Mouse (Mus musculus) lung, postnatal 4 days (tissue): ENCODE data around the gene Klrb1c.
"Not testable (repeated sequence)": the region's sequence is repeated elsewhere in the genome, so short reads cannot be mapped to it uniquely, and the experiment has no call there.

Experiments
- DNase-seq, 2 experiments: peaks; one replicate each; pipeline ENCODE4 v3.0.0; 2021

The Klrb1c gene

DNA sequence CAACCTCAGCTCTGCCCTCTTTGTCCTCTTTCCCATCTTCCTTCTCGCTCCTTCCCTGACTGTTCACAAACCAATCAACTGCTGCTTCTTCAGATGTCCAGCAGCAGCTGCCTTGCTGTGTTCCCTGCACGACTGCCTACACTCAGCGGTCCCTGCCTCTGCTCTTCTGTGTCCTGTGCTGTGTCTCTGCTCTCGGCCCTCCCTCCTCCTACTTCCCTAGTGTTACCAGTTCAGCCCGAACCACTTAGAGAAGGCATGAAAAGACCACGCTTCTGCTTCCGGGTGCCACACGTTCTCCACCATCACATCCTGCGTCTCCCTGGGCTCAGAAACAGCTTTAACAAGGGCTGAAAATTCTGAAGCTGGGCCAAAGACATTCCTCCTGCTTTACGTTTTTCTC, 34.8 kb downstream of the Klrb1c start:
- not testable (repeated sequence) for DNase-seq

DNA sequence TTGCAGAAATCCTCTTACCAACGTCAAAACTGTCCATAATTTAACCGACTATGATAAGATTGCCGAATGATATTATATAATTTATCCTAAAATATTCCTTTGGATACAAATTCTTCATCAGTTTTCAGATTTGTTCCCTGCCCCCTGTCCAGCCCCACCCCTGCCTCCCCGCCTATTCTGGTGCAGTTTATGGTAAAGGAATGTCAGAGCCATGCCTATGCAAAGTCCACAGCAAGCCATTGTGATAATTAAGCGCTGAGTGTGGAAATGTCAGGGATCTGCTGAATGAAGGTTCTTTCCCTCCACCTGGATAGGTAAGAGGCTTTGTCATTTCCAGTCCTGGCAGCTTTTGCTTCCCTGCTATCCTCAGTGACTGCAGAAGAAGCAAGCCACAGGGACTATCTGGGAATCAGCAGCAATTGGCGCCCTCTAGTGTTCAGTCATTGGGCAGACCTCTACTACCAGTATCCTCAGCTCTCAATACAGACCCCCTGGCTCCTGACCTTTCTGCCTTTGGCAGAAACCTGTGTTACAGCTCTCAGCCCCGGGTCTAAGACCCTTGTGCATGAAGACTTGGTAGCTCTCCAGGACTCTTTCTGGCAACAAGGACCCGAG, 35.3 kb downstream of the Klrb1c start:
- DNase-seq, result peak; percentile 77 to 83

DNA sequence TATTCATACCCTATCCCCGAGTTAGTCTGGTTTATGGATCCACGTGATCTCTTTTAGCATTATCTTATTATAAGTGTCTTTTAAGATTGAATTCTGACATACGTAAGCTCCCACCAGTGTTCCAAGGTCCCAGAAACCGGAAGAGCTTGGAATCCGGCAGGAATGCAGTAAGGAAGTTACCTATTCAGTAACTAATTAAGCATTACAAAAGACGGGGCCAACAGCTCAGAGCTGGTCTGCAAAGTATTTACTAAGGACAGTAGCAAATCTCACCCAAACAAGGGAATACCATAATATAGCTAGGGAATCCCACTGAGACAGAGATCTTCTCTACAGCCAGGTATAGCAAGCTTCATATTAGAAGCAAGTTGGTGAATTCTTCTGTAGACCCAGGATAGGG, 42.0 kb downstream of the Klrb1c start:
- not testable (repeated sequence) for DNase-seq

DNA sequence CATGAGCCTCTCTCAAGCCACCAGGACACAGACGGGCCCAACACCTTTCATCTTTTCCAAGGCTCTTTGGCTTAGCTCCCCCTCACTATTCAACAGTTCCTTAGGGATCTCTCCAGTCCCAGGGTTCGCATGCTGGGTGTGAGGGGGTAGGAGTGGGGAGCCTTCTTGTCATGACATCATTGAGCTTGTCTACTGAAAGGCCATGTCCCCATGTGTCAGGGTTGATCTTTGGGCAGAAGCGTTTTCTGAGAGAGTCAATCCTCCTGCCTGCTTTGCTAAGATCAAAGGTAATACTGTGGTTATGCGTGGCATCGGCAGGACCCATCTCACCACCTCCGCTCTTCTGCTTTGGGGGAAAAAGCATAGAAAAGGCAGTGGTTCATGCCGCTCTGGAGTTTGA, 51.6 kb downstream of the Klrb1c start:
- no peak for DNase-seq

DNA sequence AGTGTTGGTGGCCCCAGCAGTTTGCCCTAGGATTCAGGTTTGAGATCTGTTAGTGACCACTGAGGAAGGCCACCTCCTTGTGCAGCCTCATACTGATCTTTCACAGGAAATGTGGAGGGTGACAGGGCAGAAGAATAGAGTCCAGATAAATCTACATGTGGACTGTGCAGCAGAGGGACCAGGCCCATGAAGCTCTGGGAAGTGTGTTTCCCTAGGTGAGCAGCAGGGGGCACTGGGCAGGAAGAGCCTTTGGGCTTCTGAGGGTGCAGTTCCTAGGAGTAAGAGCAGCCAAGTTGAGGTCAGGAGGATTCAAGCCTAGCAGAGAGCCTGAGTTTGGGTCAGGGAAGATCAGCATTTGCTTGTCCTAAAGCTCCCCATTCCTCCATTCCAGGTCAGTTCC, 52.9 kb downstream of the Klrb1c start:
- DNase-seq, result peak in 1 of 2 experiments; percentile 38

DNA sequence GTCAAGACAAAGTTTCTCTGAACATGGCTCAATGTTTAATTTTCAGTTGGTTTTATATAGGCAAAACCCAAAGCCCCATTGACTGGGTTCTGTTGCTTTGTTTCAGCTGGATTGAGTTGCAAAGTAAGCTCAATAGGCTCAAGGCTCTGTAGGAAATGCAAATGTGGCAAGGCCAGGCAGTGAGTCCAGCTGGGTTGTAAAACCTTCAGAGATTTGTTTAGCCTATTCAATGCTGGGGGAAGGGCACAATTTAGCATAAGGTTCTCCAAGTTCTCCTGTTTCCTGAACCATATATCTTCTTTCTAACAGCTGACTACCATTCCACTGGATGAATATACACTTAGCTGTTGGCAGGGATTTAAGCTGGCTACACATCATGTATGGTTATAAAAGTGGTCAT, 54.1 kb downstream of the Klrb1c start:
- DNase-seq, result no peak

DNA sequence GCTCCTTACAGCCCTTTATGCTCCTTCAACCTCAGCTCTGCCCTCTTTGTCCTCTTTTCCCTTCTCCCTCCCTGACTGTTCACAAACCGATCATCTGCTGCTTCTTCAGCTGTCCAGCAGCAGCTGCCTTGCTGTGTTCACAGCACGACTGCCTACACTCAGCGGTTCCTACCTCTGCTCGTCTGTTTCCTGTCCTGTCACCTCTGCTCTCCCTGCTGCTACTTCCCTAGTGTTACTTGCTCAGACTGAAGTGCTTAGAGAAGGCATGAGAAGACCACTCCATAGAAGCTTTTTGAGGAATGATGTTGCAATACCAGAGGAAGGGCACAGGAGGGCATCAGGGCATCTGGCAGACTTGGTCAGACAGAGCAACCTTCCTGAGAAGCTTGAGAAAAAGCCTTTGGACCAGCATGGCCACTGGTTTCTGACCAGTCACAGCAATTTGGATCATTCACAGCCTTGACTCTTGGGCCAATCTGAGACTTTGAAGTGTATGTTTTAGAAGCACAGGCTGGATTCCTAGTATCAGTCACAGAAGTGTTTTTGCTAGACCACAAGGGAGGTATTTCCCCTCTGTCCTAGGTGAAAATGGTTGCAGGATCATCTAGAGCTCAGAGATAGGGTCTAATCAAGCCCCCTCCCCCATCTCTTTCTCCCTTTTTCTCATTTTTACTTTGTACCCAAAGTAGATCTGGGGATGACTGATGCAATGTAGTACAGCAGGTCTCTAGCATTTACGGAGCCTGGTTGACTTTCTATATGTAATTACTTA, 54.9 kb downstream of the Klrb1c start:
- no peak for DNase-seq

DNA sequence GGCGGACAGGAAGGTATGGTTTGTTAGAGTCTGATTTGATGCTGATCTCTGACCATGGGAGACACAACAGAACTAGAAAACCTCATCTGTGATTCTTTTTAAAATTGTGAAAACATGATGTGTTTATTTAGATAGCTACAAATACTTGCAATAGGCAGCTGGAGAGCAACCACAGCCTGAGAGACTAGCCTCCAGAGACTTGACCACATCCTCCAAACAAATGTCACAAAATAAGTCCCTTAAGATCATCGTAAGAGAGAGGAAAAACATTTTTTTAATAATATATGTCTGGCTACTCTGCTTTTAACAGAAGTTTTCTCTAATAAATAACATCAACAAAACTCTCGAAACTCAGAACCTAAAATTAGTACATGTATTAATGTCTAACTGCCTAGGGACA, 57.0 kb downstream of the Klrb1c start:
- DNase-seq, result no peak
